Mouse (Mus musculus) CD8-positive naive resting alpha-beta T cell, adult 57 days (primary cell): Measurements from ENCODE around the gene Gm8050. TPM values are rescaled to one million over a fixed set of nuclear protein-coding genes. Genes with fewer than 3 reads are reported as not detected.

Experiments used
- total RNA-seq: library from RNA; stranded (reverse); gene quantifications from one replicate; pipeline ENCODE4 v1.2.4, GENCODE M21; 2023

Gene Gm8050
- not detected for total RNA-seq

DNA sequence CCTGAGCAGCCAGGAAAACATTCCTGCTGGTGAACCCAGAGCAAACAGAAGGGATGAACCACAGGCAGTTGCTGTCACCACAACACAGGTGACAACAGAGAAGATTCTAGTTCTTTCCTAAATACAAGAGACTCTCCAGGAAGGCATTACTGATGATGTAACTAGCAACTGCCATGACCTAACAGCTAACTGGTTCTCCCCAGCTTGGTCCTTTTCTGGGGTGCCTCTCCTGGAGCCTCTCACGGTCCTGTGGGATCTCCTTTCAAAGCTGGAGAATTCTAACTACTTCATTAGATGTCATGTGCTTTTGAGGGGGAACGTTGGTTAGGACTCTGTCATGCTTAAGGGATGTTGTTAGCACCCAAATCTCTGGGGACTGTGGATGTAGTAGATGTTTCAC is at the start of gene Gm8050:
TSS of gene Gm8050 (minus strand) at position 101 of the 400 bp plus-strand sequence.

GRCm38 (mm10) chr14:6742232-6742631 is 22.2 kb upstream of the Gm8050 start, which contains the start of gene Gm3636:
Gene Gm3636 (minus strand): TSS chr14:6742332.

GRCm38 (mm10) chr14:6684070-6684469 is 36.0 kb downstream of the Gm8050 start, which contains the start of gene Gm10251:
Gene Gm10251 (minus strand): TSS chr14:6684170.

Other genes starting within 250 kb of the Gm8050 start
- not detected for gene Gm8356, start 183.0 kb downstream of the Gm8050 start, total RNA-seq
- gene Gm3629, start 129.6 kb downstream of the Gm8050 start, total RNA-seq = not detected
- not detected for gene Gm3460, start 97.8 kb downstream of the Gm8050 start, total RNA-seq
- not detected for gene Gm10251, start 36.1 kb downstream of the Gm8050 start, total RNA-seq
- gene Gm3636, start 22.1 kb upstream of the Gm8050 start, total RNA-seq = 2.1 TPM
- gene Gm8362, start 54.2 kb upstream of the Gm8050 start, total RNA-seq = not detected
- gene Gm3642, start 120.1 kb upstream of the Gm8050 start, total RNA-seq = not detected
- gene Gm3667, start 169.7 kb upstream of the Gm8050 start, total RNA-seq = not detected